Mouse (Mus musculus) myocyte (in vitro differentiated cells): ENCODE results near the gene Spo11.

Experiments
- CEBPB ChIP-seq: IDR thresholded peaks from 2 replicates; pipeline ENCODE4 v1.6.1; 2011; ENCODE audit warnings: mild to moderate bottlenecking, moderate library complexity; ENCODE audit not compliant: poor library complexity, insufficient read depth, severe bottlenecking
- E2F4 ChIP-seq: IDR thresholded peaks from one replicate; pipeline ENCODE4 v1.6.1; 2011; ENCODE audit warnings: mild to moderate bottlenecking, control low read depth, moderate library complexity; ENCODE audit not compliant: insufficient read depth
- MAX ChIP-seq: IDR thresholded peaks from one replicate; pipeline ENCODE4 v1.6.1; 2011; ENCODE audit warnings: low read depth, mild to moderate bottlenecking, control low read depth
- MYOD1 ChIP-seq, 3 experiments: IDR thresholded peaks; one replicate each; pipeline ENCODE4 v1.6.1; 2011; ENCODE audit warnings: control low read depth in 2 of 3, low read depth in 2 of 3, mild to moderate bottlenecking in 2 of 3, moderate library complexity in 1 of 3; ENCODE audit not compliant: insufficient read length in 2 of 3, control insufficient read depth in 1 of 3
- POLR2A ChIP-seq: IDR thresholded peaks from one replicate; pipeline ENCODE4 v1.6.1; 2011; ENCODE audit warnings: low read depth, mild to moderate bottlenecking, control low read depth, moderate library complexity; ENCODE audit not compliant: insufficient read length
- SRF ChIP-seq: IDR thresholded peaks from one replicate; pipeline ENCODE4 v1.6.1; 2011; ENCODE audit warnings: low read depth; ENCODE audit not compliant: control insufficient read depth, insufficient read length
- TCF3 ChIP-seq: IDR thresholded peaks from one replicate; pipeline ENCODE4 v1.6.1; 2011; ENCODE audit warnings: low read depth, control low read depth; ENCODE audit not compliant: insufficient read length
- USF1 ChIP-seq: IDR thresholded peaks from one replicate; pipeline ENCODE4 v1.6.1; 2011; ENCODE audit warnings: low read depth, mild to moderate bottlenecking, control low read depth, moderate library complexity

DNA sequence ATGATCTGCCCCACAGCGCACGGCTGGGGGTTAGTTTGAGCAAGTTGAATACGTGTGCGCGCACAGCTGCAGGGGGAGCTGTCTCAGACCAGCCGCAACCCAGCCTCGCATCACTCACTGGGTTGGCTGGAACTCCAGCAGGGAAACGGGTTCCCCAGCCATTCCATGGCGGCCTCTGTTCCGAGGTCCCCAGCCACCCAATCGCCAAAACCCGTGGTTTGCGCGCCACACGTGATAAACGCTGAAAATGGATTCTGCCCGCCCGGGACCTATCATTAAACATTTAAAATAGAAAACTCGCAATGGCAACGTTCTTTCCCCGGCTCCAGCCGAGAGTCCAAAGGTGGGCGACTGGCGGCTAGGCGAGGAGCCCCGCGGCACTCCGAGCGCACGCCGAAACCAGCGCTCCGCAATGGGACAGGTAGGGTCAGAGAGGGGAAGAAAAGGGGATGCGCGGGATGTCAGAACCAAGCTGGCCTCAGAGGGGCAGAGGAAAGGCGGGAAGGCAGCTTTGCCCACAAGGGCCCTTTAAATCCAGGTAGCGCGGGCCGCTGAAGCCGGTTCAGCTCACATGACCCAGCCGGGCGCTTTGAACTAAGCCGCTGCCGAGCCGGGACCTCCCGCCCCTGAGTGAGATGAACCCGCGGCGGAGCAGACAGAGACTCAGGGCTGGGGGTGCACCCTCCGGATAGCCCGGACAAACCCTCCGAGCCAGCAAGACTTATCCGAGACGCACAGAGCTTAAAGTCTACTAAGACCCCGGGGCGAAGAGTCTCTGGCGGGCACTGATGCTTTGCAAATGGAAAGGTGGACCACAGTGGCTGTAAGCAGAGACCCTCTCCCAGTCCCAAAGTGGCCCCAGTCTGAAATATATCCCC is 38.5 kb upstream of the Spo11 start:
- TF ChIP-seq POLR2A, result no peak
- no peak for TF ChIP-seq E2F4
- TF ChIP-seq SRF, result no peak
- TF ChIP-seq TCF3, result no peak
- no peak for TF ChIP-seq CEBPB
- no peak for TF ChIP-seq USF1
- TF ChIP-seq MAX, result no peak
- TF ChIP-seq MYOD1 (IDR thresholded peaks at IDR 0.05; ENCODE audit: control insufficient read depth in 1 of 3, insufficient read length in 2 of 3, low read depth in 2 of 3), result no peak
